Comparison of ENCODE assay signal across 15 mouse cellular contexts in the genomic region with DNA sequence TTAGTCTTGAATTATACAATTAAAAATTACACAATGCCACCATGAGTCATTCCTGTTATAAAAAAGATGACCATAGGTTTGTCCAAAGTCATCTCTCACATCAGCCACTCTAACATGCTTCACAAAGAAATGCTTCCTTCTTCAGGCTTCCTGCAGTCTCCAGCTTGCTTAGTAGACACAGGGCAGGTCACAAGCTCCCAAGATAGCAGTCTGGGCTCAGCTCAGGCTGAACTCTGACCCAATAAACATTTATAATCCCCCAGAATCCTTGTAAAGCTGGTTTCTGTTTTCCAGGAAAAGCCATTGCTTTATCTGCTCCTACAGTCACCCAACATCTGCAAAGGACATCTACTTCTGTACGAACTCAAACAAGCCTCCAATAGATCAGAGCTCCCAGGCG.
DNase-seq lines count a peak whose midpoint lies in the region; ATAC-seq and TF ChIP-seq lines count a peak whose summit lies in the region.
"Had no signal": no experiment of that assay in that cellular context is flagged by ENCODE, and none has a peak within 500 bp of the region (broad histone marks: within the 10 kb centered on the region; RNA-seq: fewer than 3 reads in every experiment).

No protein-coding gene starts in this region.

- no peaks in the 10 kb centered on the region for H3K36me3 ChIP-seq in G1E (replicated peaks)
- H3K36me3 ChIP-seq in intestine, embryonic 16.5 days (ENCODE audit: control insufficient read depth, insufficient read depth, low read length): no peaks in the 10 kb centered on the region
- H3K36me3 ChIP-seq: embryonic facial prominence, embryonic 10.5 days; liver, embryonic 15.5 days had no signal

- ATAC-seq in G1E (ENCODE audit: extremely low read depth, insufficient number of reproducible peaks, low FRiP score, poor library complexity, severe bottlenecking): peak; percentile 17; the same call in 1 of the 2 replicates
- ATAC-seq in intestine, embryonic 16.5 days: peak; percentile 97
- ATAC-seq: forebrain, embryonic 14.5 days; lung, postnatal 0 days had no signal

- no peak overlapping the region for H3K4me3 ChIP-seq in G1E (ENCODE audit: low read depth, low read length)
- no peak overlapping the region for H3K4me3 ChIP-seq in intestine, embryonic 16.5 days (ENCODE audit: low read length)
- H3K4me3 ChIP-seq: embryonic facial prominence, embryonic 10.5 days; liver, embryonic 15.5 days had no signal

- DNase-seq in heart, adult 9 months (ENCODE audit: low spot score in 2 of 2): peak; percentile 3 to 45
- DNase-seq in heart, postnatal 4 days: no peak
- no peak for DNase-seq in G1E (ENCODE audit: low spot score)
- DNase-seq in kidney, postnatal 4 days: peak; percentile 7 to 10
- DNase-seq in gastrocnemius, adult 18-20 months (ENCODE audit: low spot score): no peak
- DNase-seq in ovary, postnatal 10 days (ENCODE audit: low spot score): no peak
- DNase-seq: cerebellum, postnatal 10 days; layer of hippocampus, postnatal 36 days; left cerebral cortex, postnatal 4 days had no signal

- no peak overlapping the region for H3K9ac ChIP-seq in intestine, embryonic 16.5 days (ENCODE audit: low read depth, low read length)
- H3K9ac ChIP-seq: hindbrain, embryonic 14.5 days; liver, embryonic 15.5 days had no signal

- no peaks in the 10 kb centered on the region for H3K27me3 ChIP-seq in G1E (ENCODE audit: insufficient read depth, low read length)
- no peaks in the 10 kb centered on the region for H3K27me3 ChIP-seq in intestine, embryonic 16.5 days (replicated peaks; ENCODE audit: control insufficient read depth, insufficient read depth, low read length)
- H3K27me3 ChIP-seq: liver, embryonic 15.5 days had no signal

- WGBS in intestine, embryonic 16.5 days: 30% methylated on average over 2 of the region's 2 CpGs

- no peak for TF ChIP-seq CTCF in G1E (IDR thresholded peaks at IDR 0.05; ENCODE audit: low read depth, low read length)

- H3K4me1 ChIP-seq in G1E (ENCODE audit: insufficient read depth, low read depth, low read length): peaks cover 27% of the 10 kb centered on the region
- H3K4me1 ChIP-seq in intestine, embryonic 16.5 days (ENCODE audit: control insufficient read depth, insufficient read depth, low read length): no peaks in the 10 kb centered on the region
- H3K4me1 ChIP-seq: embryonic facial prominence, embryonic 10.5 days; liver, embryonic 15.5 days had no signal

- no peak overlapping the region for H3K27ac ChIP-seq in intestine, embryonic 16.5 days (ENCODE audit: low read length)
- H3K27ac ChIP-seq: embryonic facial prominence, embryonic 10.5 days; hindbrain, embryonic 14.5 days; liver, embryonic 15.5 days had no signal

- 0 out of 2 replicates have a peak, but pooled peaks cover 2% of the 10 kb centered on the region for H3K9me3 ChIP-seq in G1E (replicated peaks)
- no peaks in the 10 kb centered on the region for H3K9me3 ChIP-seq in intestine, embryonic 16.5 days (ENCODE audit: control insufficient read depth, low read length)
- H3K9me3 ChIP-seq: embryonic facial prominence, embryonic 10.5 days; liver, embryonic 15.5 days had no signal

- no peak overlapping the region for H3K4me2 ChIP-seq in intestine, embryonic 16.5 days (ENCODE audit: low read depth, low read length)
- H3K4me2 ChIP-seq: hindbrain, embryonic 14.5 days; liver, embryonic 15.5 days had no signal

Comparison
In these comparisons a context has a peak if more than half of its experiments do, and no peak if none do; other contexts are left out.
1. DNase-seq: peak in heart, adult 9 months (2 of 2) and kidney, postnatal 4 days (2 of 2); none in heart, postnatal 4 days (single experiment), G1E (single experiment), gastrocnemius, adult 18-20 months (single experiment) and ovary, postnatal 10 days (single experiment).